Mouse (Mus musculus) stomach, postnatal 0 days (tissue): ENCODE results near the gene Zfp991.
"Not testable (repeated sequence)": the region's sequence is repeated elsewhere in the genome, so short reads cannot be mapped to it uniquely, and the experiment has no call there.

ENCODE experiments used
- CTCF ChIP-seq: IDR thresholded peaks from 2 replicates; pipeline ENCODE4 v1.5.1; 2016; ENCODE audit warnings: antibody characterized with exemption, low read depth, mild to moderate bottlenecking, moderate library complexity
- EP300 ChIP-seq: optimal IDR thresholded peaks from 2 replicates; pipeline ENCODE3; 2016; ENCODE audit warnings: antibody characterized with exemption

DNA sequence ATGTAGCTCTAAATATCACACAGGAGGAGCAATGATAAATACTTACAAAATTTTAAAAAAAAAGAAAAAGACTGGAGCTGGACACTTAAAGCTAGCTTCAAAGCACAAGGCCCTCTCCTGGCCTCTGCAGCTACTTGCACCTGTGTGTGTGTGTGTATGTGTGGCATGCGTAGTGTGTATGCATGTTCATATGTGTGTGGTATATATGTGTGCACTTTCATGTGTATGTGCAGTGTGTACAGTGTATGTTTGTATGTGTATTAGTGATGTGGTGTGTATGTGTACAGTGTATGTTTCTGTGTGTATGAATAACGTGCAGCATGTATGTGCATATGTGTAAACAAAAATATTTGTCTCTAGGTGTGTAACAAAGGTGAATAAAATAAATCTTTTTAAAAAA lies 65.4 kb downstream of the Zfp991 start:
- not testable (repeated sequence) for TF ChIP-seq CTCF, EP300
